Mouse (Mus musculus): ENCODE measurements around the gene Nrxn3. TPM values are rescaled to one million over a fixed set of nuclear protein-coding genes. Genes with fewer than 3 reads are reported as not detected.

Gene Nrxn3
- total RNA-seq, 2 experiments from 2014 or later, result 0.51 to 0.55 TPM

DNA sequence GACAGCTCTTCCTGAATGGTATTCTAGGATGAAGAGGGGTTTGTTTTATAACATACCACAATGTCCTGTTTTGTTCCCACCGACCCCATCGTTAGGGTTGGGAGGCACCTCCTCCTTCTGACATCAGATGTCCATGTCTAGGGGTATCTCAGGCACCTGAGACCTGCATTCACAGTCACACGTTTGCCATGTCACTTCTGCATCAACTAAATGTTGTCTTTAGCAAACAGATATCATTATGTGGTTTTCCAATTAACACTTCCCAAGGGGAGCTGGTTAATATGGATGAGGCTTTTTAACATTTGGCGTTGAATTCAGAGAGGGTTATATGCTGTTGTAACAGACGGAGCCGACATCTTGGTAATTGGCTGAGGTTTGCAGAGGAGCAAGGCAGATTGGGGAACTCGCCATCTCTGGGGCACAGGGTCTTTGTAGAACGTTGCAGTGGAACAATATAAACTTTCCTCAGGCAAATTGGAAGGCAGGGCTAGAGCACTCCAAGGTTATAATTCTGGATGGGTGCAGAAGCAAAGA lies 412.2 kb downstream of the Nrxn3 start:
- DNase-seq, result no peak
- intact Hi-C loops (cut with DNase I; ENCODE audit: low total_unique reads), result no loop called here

DNA sequence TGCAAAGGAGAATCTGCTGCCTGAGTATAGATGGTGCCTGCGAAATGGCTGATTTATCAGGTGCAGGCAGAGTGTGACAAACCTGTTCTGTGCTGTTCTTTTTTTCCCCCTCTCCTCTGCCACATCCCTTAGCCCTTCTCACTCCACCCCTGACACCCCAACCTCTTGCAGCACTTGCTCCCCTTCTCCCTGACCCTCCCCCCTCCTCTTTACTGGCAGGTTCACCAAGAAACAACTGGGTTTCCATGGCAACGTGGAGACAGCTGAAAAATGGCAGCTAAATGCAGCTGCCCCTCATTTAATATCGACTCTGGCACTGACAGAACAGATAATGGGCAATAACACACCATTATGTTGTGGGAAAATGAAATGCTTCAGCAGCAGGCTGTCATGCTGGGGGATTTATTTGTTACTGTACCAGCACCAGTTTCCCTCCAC lies 426.3 kb downstream of the Nrxn3 start:
- intact Hi-C loops (cut with DNase I; ENCODE audit: low total_unique reads), result no loop called here

DNA sequence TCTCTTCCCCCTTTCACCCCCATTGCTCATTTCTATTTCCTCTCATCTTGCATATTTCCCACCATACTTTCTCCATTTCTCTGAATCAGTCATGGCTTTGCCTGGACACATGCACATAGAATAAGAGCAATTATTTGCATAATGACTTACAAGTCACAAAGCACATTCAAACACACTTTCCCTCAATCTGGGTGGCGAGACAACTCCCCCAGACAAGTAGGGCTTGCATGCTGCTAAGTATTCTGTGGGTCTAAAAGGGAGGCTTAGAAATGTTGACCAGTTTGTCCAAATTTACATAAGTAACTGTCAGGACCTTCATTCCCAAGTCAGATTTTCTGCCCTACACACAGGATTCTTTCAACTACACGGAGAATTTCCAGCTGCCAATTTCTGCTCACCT lies 426.8 kb downstream of the Nrxn3 start:
- DNase-seq, result no peak
- intact Hi-C loops (cut with DNase I; ENCODE audit: low total_unique reads), result no loop called here

More for the DNA sequence above, 426.3 kb downstream of the Nrxn3 start:
- DNase-seq, result no peak

DNA sequence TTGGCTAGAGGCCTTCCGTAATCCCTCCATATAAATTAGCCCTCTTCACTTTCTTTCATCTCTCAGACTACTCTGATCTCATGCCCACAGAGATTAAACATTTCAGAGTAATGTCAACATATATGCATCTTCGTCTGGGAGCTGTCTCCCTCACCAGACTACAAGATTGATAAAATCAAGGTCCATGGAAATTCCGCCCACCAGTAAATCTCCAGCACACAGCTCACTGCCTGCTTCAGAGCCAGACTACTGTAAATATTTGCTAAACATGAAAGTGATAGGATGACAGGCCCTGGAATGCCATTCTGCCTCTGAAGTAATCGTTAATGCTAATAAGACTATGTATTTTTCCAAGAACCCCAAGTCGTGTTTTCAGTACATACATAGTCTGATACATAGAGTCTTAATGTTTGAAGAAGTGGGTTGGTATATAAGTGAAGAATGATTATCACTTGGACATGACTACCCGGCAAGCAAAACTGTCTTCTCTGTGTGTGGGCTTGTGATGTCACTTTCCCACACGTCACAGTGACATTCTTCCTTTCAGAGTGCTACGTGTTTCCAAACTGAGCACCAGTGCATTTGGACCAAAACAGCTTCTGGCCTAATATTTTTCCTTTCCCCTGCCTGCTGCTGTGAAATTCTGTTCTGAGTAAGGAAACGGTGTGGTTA lies 433.5 kb downstream of the Nrxn3 start:
- DNase-seq, result no peak
- intact Hi-C loops (cut with DNase I; ENCODE audit: low total_unique reads), result no loop called here

DNA sequence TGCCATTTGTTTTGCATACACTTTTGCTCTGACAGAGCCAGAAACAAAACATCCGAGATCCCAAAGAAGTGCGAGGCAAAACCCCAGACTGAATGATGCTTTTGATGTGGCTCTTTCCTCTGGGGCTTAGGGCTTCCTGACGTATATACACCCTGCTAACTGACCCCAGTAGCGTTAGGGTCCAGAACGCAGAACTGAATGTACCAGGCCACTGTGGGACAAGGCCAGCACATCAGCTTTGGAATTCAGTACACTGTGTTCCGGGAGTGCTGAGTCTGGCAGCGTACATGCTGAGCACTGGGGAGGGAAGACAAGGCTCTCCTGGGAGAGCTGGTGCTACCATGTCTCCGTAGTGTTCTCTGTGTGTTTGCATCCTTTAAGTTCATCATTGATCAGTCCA lies 436.7 kb downstream of the Nrxn3 start:
- DNase-seq, result no peak
- intact Hi-C loops (cut with DNase I; ENCODE audit: low total_unique reads), result no loop called here

DNA sequence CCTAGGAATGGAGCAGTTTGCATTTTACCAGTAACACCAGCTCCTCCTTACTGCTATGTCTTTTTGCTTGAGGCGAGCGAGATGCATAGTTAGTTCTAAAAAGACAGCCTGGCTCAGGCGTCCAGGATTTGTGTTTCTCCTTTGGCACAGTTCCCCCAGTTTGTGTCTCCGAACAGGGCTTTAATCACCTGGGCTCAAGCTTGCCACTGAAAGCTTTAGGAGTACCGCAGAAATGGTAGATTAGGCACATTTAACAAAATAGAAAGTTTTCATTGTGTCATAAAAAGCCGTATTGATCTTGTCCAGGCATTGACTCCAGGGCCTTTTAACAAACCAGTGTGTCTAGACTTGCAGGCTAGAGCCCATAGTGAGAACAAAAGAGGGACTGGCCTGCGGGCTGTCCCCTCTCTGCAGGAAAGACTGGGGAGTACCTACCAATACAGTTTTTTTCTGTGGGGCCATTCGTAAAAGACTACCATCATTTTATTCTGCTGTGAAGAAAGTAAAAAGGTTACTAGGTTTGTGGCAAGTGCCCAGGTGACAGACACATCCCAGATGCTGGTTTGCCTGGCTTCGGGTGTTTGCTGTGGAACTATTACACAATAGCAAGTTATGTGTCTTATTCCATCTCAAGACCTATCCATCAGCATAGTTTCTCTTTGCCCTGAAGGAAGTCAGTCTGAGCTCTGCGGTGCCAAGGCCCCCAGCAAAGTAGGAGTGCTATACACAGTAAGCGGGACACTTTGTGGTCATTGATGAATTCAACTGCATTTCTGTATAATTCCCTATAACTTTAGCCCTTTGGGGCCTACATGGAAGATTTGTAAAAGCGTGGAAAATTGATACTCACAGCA lies 451.9 kb downstream of the Nrxn3 start:
- DNase-seq, result no peak
- intact Hi-C loops (cut with DNase I; ENCODE audit: low total_unique reads), result no loop called here

DNA sequence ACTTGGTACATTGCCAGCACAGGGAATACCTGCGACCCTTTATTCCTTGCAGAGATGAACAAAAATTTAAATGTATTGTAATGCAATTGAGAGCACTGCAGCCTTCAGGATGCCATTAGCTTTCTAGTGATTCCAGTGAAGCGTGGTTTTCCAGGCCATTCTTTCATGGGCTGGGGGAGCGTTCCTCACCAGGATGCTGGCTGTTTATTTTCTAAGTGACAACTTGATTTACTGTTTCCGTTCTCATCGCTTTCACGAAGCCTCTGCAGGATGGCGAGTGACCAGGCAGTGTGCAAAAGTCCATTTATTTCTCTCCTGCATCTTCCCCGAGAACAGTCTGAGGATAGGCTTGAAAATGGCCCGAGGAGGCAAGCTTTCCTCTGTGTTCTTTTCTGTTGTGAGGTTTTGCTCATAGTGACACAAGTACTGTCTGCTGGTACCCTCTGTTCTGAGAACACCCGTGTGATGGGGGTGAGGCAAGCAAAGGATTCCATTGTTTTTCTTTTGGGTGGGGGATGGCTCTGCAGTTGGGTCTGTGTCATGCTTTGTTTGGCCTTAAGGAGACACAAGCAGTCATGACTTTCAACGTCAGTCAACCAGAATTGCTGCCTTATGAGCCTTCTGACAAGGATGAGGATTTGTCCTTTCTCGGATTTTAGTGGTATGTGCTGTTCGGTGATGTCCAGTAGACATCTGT lies 457.4 kb downstream of the Nrxn3 start:
- DNase-seq, result no peak
- intact Hi-C loops (cut with DNase I; ENCODE audit: low total_unique reads), result no loop called here

DNA sequence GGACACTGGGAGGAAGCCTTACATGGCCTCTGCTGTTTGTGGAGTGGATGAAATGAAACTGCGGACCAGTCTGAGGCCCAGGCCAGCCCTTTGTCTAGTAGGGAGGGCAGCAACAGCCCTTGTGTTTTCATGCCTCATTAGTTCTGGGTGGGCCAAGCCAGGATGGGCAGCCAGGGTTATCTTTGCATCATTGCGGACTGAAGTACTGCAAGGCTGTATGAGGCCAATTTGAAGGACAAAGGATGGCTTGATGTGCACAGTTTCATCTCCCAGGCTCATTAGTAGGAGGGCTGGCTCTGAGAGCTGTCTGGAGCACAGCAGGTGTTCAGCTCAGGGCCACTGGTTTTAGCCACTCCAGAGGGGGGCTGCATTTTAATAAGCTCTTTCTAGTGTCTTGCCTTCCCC lies 458.5 kb downstream of the Nrxn3 start:
- intact Hi-C loops (cut with DNase I; ENCODE audit: low total_unique reads), result no loop called here
- DNase-seq, result no peak

DNA sequence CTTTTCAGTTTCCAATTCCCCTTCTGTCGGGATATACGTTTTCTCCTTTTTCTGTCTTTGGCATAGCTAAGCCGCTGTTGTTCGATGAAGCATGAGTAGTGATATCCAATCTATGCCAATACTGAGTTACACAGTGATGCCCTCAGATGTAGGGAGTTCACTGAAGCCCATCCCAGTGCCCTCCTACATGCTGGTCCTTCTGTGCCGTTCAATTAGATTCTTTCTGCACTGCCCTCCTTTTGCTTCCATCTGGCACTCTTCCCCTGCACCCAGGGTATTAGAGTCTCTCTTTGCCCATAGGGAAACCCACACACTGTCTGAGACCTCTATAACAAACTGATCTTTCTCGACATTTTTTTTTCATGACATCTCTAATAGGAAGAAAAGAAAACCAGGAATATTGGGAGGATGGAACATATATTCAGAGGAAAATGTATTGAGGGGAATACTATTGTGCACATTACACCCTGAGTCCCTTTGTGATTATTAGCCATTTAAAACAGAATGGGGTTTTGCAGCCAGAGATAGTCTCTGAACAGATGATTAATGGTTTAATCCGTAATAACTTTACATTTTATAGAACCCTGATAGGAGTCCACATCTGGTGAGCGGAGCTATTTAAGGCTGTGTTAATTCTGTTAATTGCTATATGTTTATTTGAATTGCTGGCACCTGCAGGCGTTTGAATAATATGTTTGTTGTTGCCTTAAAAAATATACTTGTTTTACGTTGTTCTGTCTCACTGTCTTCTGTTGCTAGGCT lies 476.3 kb downstream of the Nrxn3 start:
- no peak for DNase-seq
- intact Hi-C loops (cut with DNase I; ENCODE audit: low total_unique reads), result no loop called here

DNA sequence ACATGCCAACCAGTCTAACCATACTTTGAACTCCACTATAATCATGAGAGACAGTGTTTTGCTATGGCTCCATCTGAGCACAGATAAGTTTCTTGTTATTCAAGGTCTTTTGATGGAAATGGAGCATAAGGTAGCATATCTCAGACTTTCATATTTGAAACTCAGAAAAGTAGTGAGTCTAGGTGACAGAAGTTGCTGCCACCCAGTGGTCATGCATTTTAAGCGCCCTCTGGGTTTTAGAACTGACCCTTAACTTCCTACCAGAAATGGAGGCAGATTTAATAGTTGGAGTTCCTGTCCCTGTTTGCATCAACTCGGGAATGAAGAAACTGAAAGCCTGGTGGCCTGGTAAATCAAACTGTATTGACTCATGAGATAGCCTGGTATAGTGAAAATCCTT lies 488.9 kb downstream of the Nrxn3 start:
- no peak for DNase-seq
- intact Hi-C loops (cut with DNase I; ENCODE audit: low total_unique reads), result no loop called here

DNA sequence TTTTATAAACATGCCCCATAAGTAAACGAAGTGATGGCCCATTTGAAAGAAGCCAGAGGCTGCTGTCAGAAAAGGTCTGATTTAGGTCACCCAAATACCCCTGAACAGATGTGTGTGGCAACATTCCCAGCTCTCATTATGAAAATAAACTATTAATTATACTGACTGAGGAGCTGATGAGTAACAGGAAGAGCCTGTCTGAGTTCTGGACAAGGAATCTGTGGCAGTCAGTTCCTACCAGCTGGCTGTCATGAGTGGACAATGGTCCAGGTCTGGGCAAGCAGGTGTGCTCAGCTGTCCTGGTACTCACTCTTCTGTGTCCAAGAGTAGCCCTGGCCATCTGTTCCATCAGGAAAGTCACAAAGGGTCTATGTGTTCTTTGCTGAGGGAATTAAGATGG lies 517.1 kb downstream of the Nrxn3 start:
- DNase-seq, result no peak
- intact Hi-C loops (cut with DNase I; ENCODE audit: low total_unique reads), result no loop called here

DNA sequence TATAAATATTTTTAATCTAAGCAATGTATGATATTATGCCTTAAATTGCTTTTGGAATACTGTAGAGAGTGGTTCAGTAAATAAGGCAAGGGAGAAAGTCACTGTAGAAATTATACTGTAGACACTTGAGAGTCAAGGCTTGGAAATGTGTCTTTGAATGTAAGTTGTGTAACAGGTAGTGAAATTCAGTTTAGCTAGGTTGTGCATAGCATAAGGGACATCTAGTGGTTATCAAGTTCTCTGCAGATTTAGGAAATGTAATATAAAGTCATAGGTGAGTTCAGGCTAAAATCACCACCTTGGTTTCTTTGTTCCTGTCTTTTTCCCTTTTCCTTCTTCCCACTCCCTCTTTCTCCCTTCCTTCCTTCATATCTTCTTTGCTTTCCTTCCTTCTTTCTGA lies 518.9 kb downstream of the Nrxn3 start:
- intact Hi-C loops (cut with DNase I; ENCODE audit: low total_unique reads), result no loop called here
- no peak for DNase-seq

DNA sequence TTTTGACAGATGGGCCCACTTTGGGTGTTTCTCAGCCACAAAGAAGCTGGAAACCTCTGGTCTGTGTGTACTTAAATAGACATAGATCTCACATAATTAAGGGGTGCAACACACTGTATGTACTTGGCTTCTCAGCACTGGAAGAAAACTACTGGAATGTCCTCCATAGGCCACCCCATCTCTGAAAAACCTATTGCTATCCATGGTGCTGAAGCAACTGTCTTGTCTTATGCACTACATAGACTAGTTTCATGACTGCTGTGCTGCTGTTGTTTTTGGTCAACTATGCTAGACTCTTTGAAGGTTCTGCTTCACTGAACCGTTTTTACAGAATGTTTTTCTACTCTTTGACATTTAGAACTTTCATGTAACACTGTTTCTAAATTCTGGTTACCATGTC lies 519.8 kb downstream of the Nrxn3 start:
- intact Hi-C loops (cut with DNase I; ENCODE audit: low total_unique reads), result no loop called here

DNA sequence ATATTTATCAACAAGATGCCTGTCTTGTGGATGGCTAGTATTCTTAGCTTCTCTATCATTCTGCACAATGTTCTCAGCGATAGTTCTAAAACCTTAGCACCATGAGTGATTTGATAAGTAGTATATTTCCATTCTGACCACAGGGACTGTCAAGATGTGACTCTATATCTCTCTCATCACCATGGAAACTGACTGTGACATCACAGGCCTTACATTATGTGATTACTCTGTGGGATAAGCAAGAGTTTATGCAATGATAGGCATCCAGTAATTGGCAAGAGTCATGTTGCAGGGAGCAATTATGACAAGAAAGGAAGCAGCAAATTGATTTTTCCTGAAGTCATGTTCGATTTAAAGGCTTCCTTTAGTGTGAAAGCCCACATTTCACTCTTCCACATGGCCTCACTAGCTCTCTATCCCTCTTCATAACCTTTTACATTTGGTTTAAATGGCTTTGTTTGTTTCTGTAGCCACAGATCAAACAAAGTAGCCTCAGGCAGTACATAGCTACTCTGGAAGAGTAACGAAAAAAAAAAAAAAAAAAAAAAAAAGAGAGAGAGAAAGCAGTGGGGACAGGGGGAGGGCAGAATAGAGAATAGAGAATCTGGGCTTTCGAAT lies 532.7 kb downstream of the Nrxn3 start:
- no peak for DNase-seq
- intact Hi-C loops (cut with DNase I; ENCODE audit: low total_unique reads), result no loop called here

More for the DNA sequence above, 519.8 kb downstream of the Nrxn3 start:
- DNase-seq, result no peak

DNA sequence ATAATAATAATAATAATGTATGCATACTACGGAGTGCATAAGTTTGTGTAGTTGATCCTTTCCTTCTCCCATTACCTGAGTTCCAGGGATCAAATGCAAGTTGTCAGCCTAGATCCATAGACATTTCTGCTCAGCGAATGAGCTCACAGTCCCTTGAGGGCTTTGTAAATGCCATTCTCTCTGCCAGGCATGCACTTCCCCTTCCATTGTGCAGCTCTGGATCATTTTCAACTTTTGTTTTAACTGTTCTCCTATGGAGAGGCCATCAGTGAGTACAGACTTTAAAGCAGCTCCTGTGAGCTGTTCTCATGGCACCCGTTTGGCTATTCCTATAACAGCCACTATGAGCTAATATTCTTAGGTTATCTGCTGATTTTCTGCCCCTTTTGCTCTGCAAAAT lies 536.2 kb downstream of the Nrxn3 start:
- intact Hi-C loops (cut with DNase I; ENCODE audit: low total_unique reads), result no loop called here
- DNase-seq, result no peak

DNA sequence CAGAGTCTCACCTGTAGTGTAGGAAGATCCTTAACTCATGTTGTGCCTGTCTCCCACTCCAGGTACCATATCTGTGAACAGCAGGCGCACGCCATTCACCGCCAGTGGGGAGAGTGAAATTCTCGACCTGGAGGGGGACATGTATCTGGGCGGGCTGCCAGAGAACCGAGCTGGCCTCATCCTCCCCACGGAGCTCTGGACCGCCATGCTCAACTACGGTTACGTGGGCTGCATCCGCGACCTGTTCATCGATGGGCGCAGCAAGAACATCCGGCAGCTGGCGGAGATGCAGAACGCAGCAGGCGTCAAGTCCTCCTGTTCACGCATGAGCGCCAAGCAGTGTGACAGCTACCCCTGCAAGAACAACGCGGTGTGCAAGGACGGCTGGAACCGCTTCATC lies 537.4 kb downstream of the Nrxn3 start:
- no peak for DNase-seq
- intact Hi-C loops (cut with DNase I; ENCODE audit: low total_unique reads), result no loop called here

DNA sequence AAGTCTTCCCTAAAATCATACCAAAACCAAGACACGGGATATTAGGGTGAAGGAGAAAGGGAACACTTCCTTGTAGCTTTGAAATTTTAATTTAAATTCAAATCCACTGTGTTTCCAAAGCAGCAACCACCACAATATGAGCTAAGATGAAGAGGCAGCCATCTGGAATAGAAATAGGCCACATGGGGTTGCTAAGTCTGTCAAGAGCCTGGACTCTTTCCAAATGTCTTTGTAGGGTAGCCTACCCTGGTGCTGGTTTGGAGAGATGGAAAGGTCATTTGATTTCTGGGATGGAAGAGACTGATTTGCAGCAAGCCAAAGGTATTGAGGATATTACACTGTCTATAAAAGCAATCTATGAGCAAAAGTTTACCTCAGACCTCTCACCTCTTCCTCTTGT lies 539.6 kb downstream of the Nrxn3 start:
- intact Hi-C loops (cut with DNase I; ENCODE audit: low total_unique reads), result no loop called here
- DNase-seq, result no peak

DNA sequence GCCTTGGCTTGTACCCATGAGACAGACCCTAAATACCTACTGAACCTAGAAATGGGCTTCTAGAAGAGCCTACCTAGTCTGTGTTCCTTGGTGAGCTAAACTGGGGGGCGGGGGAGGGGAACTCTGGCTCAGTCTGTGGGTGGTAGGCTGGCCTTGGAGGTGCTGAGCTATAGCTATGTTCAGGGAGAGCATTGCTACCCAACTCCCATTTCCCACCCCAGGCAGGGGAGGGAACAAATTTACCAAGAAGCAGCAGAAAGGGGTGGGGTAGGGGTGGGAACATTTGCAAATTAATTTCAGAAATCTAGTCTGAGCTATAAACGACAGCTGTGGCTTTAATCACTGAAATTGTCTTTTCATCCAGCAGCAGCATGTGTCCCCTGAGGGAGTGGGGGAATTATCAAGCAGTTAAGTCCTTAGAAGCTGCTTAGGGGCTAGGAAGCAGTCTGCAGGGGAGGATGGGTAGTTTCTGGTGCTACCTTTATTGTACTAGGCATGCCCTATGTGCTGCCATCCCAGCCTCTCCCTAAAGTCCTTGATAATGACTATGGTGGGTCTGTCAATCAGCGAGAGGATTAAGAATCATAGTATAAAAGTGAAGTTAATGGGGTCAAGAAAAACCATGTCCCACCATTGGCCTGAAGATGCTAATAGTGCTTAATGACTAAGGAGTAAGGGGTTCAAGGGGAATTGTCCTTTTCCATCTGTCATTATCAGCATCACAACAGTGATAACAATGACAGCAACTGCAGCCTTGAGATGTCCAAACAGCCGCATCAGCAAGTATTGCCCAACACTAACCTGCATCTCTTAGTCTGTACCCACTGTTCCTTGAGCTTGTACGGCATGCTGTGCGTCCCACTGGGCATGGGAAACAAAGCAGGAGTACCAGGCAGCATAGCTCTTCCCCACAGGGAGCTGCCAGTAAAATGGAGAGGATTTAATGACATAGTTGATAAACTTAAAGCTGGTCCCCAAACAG lies 560.0 kb downstream of the Nrxn3 start:
- no peak for DNase-seq
- intact Hi-C loops (cut with DNase I; ENCODE audit: low total_unique reads), result no loop called here

All from gastrocnemius, postnatal 14 days (tissue).